Mouse (Mus musculus) MEL-GATA-1-ER (cell line): ENCODE data around the gene Cdipt.

Experiments used
- DNase-seq: peaks from one replicate; pipeline ENCODE4 v3.0.0-alpha.2; 2012; ENCODE audit warnings: low read depth; ENCODE audit errors: extremely low read depth

Cdipt gene

GRCm38 (mm10) chr7:126975493-126975892, 221 bp upstream of the Cdipt start:
- peak; percentile 37 for DNase-seq

DNA sequence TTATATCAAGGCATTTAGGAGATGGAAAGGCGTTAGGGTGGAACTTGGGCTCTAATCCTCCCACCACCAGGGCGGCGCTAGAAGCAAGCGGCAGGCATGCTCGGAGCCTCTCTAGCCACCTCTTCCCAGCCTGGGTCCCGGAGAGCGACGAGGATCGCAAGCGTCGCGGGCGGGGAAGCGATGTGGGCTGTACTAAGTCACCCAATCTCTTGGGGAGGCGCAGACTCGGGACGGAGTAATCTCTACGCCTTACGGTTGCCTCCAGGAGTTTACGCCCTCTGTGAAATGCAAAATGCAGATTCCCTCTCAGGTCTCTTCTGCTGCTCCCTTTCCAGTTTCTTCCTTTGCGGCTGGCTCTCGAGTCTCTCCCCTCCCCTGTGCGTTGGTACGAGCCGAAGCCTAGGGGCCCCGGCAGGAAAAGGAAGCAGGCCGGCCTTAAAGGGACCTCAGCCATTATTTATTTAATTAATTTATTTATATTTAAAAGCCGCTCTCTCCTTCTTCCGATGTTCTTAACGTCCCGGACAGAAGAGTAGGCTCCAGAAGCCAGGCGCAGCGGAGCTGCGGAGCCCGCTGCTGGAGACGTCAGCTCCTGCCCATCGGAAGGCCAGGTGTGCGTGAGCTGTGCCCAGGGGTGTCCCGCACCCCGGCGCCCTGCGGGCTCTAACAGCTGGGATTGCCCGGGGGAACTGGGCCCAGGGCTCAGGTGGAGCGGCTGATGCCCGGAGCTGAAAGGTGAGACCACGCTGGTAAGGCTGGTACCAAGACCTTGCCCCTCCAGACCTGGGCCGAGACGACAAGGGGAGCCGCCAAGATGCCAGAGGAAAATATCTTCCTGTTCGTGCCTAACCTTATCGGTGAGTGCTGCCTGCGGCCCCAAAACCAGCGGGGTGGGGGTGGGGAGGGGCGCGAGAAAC, 494 bp downstream of the Cdipt start, which contains the start of gene Cdiptos:
Gene Cdiptos (minus strand): TSS at position 149 of the 917 bp plus-strand sequence.
- peak; percentile 93 for DNase-seq

DNA sequence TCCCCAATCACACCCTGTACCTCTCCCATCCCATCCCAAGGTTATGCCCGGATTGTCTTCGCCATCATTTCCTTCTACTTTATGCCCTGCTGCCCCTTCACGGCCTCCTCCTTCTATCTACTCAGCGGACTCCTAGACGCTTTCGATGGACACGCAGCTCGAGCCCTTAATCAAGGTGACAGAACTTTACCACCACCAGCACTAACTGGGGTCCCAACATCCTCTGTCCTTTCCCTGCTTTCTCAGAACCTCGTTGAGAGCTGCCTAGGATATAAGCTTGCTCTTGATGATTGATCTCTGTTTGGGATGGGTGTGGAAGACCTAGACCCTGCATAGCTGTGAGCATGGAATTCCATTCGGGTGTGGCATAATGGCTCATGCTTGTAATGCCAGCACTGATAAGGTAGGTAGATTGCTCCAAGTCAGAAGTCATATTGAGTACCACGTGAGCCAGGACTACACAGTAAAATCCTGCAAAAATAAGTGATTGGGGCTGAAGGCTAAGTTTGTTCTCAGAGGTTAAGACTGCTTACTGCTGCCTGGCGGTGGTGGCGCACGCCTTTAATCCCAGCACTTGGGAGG, 1.3 kb downstream of the Cdipt start:
- no peak for DNase-seq

DNA sequence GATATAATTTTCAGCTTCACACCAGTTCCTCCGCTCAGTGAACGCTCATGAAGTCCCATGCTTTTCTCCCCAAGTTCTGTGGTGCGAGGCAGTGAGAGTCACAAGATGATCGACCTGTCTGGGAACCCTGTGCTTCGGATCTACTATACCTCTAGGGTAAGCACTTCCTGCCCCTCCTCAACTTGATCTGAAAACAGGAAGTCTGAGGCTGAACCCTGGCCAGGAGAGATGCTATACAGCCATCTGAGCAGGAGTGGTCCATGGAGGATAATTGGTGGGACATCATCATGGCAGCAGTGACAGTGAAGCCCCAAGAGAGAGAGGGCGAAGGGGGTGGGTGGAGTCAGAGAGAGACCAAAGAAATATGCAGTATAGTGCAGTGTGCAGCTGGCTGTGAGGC, 3.1 kb downstream of the Cdipt start:
- DNase-seq = no peak

- DNase-seq = no peak
Observed at GRCm38 (mm10) chr7:126981601-126982000, 5.9 kb downstream of the Cdipt start.

- DNase-seq = no peak
Observed at GRCm38 (mm10) chr7:126982054-126982453, 6.3 kb downstream of the Cdipt start.

DNA sequence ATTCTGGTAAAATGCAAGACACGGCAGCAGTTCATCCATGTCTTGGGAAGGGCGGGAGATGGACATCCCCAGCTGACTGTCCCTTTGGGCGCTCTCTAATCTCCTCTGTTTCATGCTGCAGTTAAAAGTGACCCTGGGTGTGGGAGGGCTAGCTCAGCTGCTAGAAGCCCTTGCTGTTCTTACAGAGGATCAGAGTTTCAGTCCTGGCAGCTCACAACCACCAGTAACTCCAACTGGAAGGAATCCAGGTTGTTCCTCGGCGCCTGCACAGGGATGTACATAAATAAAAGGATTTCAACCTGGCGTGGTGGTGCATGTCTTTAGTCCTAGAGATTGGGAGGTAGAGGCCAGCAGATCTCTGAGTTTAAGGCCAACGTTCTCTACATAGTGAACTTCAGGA, 7.4 kb downstream of the Cdipt start:
- DNase-seq = no peak

DNA sequence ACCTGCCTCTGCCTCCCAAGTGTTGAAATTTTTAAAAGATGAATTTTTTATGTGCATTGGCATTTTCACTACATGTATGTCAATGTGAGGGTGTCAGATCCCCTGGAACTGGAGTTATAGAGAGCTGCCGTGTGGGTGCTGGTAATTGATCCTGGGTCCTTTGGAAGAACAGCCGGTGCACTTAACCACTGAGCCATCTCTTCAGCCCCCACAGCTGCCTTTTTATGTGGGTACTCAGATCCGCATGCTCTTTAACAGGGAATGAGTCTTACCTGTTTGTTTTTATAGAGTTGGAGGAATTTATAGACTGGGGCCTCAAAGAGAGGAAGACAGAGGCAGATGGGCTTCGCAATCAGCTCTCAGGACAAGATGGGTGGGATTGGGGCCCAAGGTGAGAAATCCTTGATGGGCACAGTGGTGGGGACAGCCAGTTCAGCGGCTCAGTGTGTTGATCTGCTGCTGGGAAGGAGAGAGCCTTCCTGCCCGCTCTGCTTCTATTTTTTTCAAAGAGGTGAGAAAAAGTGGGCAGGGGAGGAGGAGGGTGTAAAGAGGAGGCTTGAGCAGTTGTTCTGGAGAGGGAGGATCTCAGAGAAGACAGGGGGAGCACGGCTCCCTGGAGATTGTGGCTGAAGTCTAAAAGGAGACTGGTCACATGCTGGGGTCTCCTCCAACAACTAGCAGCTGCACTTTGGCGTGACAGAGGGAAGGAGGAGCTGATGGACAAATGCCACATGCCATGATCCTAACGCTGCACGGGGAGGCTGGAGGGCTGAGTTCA, 9.1 kb downstream of the Cdipt start:
- no peak for DNase-seq

DNA sequence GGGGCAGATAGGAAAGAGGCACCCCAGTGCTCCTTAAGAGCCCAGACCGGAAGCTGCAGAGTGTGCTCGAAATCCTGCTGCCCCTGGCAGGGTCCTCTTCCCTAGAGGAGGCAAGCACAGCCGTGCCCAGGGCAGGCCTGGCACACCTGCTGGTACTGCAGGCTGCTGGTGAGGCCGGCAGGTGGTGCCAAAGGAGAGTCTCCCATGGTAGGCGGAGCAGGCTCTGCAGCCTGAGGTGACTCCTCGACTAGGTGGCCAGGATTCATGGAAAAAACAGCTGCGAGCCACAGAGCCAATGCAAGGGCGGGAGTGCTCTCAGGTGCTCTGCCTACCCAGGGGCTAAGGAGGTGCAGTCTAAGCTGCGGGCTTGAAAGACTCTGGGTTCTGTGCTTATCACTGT, 10.6 kb downstream of the Cdipt start:
- DNase-seq = no peak

GRCm38 (mm10) chr7:126988816-126989215, 13.1 kb downstream of the Cdipt start:
- DNase-seq = no peak

GRCm38 (mm10) chr7:126996449-126996848, 20.7 kb downstream of the Cdipt start:
- no peak for DNase-seq

GRCm38 (mm10) chr7:126999568-126999967, 23.9 kb downstream of the Cdipt start:
- no peak for DNase-seq

- no peak for DNase-seq
Observed at GRCm38 (mm10) chr7:127003620-127004019, 27.9 kb downstream of the Cdipt start.

- no peak for DNase-seq
Observed at GRCm38 (mm10) chr7:127004122-127004875, 28.6 kb downstream of the Cdipt start.

DNA sequence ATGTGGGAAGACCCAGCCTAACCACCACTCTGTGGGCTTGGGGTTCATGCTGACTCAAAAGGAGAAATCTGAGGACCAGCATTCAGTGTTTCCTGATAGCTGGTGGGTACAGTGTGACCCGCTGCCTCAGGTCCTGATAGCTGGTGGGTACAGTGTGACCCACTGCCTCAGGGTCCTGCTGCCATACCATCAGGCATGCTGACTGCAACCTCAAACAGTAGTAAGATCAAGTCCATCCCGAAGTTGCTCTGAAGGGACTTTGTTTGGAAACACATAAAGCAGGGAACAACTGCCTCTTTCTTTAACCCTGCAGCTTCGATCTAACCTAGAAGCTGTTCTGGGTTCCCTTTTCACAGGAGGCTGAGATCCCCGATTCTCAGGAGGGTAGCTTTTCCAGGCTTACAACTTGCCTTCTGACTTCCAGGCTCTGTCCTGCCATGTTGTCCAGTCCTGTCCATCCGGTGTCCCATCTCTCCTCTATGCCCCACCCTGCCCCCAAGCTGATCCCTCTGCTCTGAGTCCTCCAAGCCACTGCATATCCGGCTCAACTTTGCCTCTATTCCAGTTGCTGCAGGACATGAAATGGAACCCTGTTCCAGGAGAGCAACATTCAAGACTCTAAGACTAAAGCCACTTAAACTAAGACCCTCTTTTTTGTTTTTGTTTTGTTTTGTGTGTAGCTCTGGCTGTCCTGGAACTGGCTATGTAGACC, 31.8 kb downstream of the Cdipt start:
- no peak for DNase-seq

- peak; percentile 94 for DNase-seq
Observed at GRCm38 (mm10) chr7:127008239-127009019, 32.7 kb downstream of the Cdipt start.

GRCm38 (mm10) chr7:127009307-127010085, 33.8 kb downstream of the Cdipt start:
- DNase-seq = no peak

DNA sequence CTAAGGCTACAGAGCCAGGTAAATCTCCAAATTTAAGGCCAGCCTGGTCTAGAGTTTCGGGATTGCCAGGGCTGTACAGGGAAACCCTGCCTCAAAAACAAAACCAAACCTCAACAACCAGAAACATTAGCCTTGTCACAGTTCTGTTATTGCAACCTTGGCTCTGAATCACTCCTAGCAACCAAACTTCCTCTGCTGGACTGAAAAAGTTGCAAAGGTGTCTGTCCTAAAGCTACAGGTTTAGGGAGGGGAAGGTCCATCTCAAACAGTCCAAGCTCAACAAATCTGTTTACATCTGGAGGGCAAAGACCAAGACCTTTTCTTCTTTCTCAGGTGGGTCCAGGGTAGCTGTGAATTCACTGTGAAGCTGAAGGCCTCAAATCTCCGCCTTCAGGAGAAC, 35.3 kb downstream of the Cdipt start:
- DNase-seq = no peak

DNA sequence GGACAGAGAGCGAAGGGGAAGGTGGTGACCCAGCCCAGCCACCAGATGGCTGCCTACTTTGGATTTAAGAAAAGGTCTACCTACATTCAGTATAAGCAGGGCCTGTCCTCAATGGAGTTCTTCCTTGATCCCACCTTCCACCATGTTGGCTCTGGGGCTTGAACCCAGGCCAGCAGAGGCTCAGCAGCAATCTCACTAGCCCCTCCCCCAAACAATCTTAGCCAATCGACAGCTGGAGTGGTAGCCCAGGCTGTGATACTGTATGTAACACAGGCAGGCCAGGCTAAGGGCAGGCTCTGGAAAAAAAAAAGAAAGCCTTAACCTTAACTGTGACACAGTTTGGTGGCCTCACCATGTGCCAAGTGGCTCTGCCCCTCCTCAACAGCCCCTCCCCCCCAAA, 36.0 kb downstream of the Cdipt start:
- DNase-seq = no peak
